Mouse (Mus musculus): ENCODE measurements at regions not wholly inside any gene's neighbourhood (a gene's known extent, or its start where the extent isn't known, plus 50 kb on each side); places are given as distances from the start of the nearest gene placed in this dataset.

GRCm38 (mm10) chr12:12446281-12446680, 184.3 kb downstream of the Fam49a start:
- no peak for DNase-seq (ENCODE audit: low read depth in 2 of 2, low spot score in 2 of 2)

- no peak for DNase-seq (ENCODE audit: low read depth in 2 of 2, low spot score in 2 of 2)
Measured at GRCm38 (mm10) chr12:12442872-12443271, 180.9 kb downstream of the Fam49a start.

- no peak for DNase-seq (ENCODE audit: low read depth in 2 of 2, low spot score in 2 of 2)
Measured at GRCm38 (mm10) chr12:12436379-12436778, 174.4 kb downstream of the Fam49a start.

GRCm38 (mm10) chr12:12432597-12432996, 170.7 kb downstream of the Fam49a start:
- no peak for DNase-seq (ENCODE audit: low read depth in 2 of 2, low spot score in 2 of 2)
